23 mouse cellular contexts compared by ENCODE assay signal in genomic region chr1:21650820-21651219, GRCm38 (mm10).
A peak's percentile ranks its signal among the peaks of the same experiment; 100 is the strongest.
DNase-seq lines count a peak whose midpoint lies in the region; ATAC-seq and TF ChIP-seq lines count a peak whose summit lies in the region.
"Had no signal": no experiment of that assay in that cellular context is flagged by ENCODE, and none has a peak within 500 bp of the region (broad histone marks: within the 10 kb centered on the region; RNA-seq: fewer than 3 reads in every experiment).

No protein-coding gene starts in this region.

- peak; percentile 8 for DNase-seq in lung, embryonic 14.5 days
- DNase-seq in lung, adult 18-20 months: no peak
- DNase-seq in cerebellum, postnatal 36 days: no peak
- no peak for DNase-seq in heart, adult 9 months (ENCODE audit: low spot score in 2 of 2)
- DNase-seq: adrenal gland, postnatal 14 days; B cell, adult 2 months; cerebellum, adult 18-20 months; cerebellum, adult 9-11 months; embryo, embryonic 11 days; gastrocnemius, adult 2 months; gastrocnemius, postnatal 25 days; heart, postnatal 36 days had no signal

- H3K4me1 ChIP-seq in forebrain, embryonic 13.5 days: peaks cover 9% of the 10 kb centered on the region; the same call in 1 of the 2 replicates
- H3K4me1 ChIP-seq in forebrain, embryonic 12.5 days: no peaks in the 10 kb centered on the region
- H3K4me1 ChIP-seq in lung, embryonic 14.5 days (ENCODE audit: insufficient read depth): no peaks in the 10 kb centered on the region
- no peaks in the 10 kb centered on the region; the same call in 1 of the 2 replicates for H3K4me1 ChIP-seq in forebrain, embryonic 16.5 days (replicated peaks; ENCODE audit: control insufficient read depth, insufficient read depth, low read length)
- H3K4me1 ChIP-seq: embryonic facial prominence, embryonic 15.5 days; hindbrain, embryonic 15.5 days had no signal

- 46% methylated on average over 4 of the region's 4 CpGs for WGBS in forebrain, embryonic 13.5 days
- WGBS in forebrain, embryonic 12.5 days: 53% methylated on average over 4 of the region's 4 CpGs
- 34% methylated on average over 4 of the region's 4 CpGs for WGBS in lung, embryonic 14.5 days
- WGBS in forebrain, embryonic 16.5 days: 17% methylated on average over 4 of the region's 4 CpGs

- no peak for TF ChIP-seq CTCF in lung, embryonic 14.5 days (IDR thresholded peaks at IDR 0.05; ENCODE audit: low read depth)

- ATAC-seq in forebrain, embryonic 13.5 days: 0 out of 2 replicates have a peak, but pooled peaks have one; percentile 27
- no peak for ATAC-seq in forebrain, embryonic 12.5 days (ENCODE audit: low FRiP score)
- no peak for ATAC-seq in lung, embryonic 14.5 days (ENCODE audit: insufficient read depth)
- peak; percentile 78 for ATAC-seq in forebrain, embryonic 16.5 days
- ATAC-seq: activated CD4-positive, CD25-positive, alpha-beta regulatory T cell, adult 4 months; CD4-positive, CD25-positive, alpha-beta regulatory T cell, adult 4 months; intestine, postnatal 0 days; Patski had no signal

- no peak overlapping the region for H3K27ac ChIP-seq in forebrain, embryonic 13.5 days
- H3K27ac ChIP-seq in forebrain, embryonic 12.5 days: no peak overlapping the region
- H3K27ac ChIP-seq in lung, embryonic 14.5 days (ENCODE audit: low read depth): no peak overlapping the region
- no peak overlapping the region for H3K27ac ChIP-seq in forebrain, embryonic 16.5 days (ENCODE audit: low read length)
- H3K27ac ChIP-seq: embryonic facial prominence, embryonic 15.5 days; gastrocnemius, adult 2 months; heart, embryonic 13.5 days; hindbrain, embryonic 15.5 days had no signal

- no peak overlapping the region for H3K9ac ChIP-seq in forebrain, embryonic 13.5 days
- no peak overlapping the region for H3K9ac ChIP-seq in forebrain, embryonic 12.5 days
- H3K9ac ChIP-seq in lung, embryonic 14.5 days: no peak overlapping the region
- no peak overlapping the region for H3K9ac ChIP-seq in forebrain, embryonic 16.5 days (replicated peaks; ENCODE audit: low read depth, low read length)
- H3K9ac ChIP-seq: embryonic facial prominence, embryonic 15.5 days; heart, embryonic 13.5 days; hindbrain, embryonic 15.5 days had no signal

- H3K9me3 ChIP-seq in forebrain, embryonic 13.5 days (replicated peaks): no peaks in the 10 kb centered on the region
- H3K9me3 ChIP-seq in forebrain, embryonic 12.5 days: no peaks in the 10 kb centered on the region
- no peaks in the 10 kb centered on the region for H3K9me3 ChIP-seq in lung, embryonic 14.5 days (ENCODE audit: low read depth, low read length)
- no peaks in the 10 kb centered on the region for H3K9me3 ChIP-seq in forebrain, embryonic 16.5 days (ENCODE audit: control insufficient read depth, low read length)
- H3K9me3 ChIP-seq: embryonic facial prominence, embryonic 15.5 days; heart, embryonic 13.5 days; hindbrain, embryonic 15.5 days had no signal

- no peak overlapping the region for H3K4me2 ChIP-seq in forebrain, embryonic 13.5 days
- no peak overlapping the region for H3K4me2 ChIP-seq in forebrain, embryonic 12.5 days
- H3K4me2 ChIP-seq in lung, embryonic 14.5 days: no peak overlapping the region
- no peak overlapping the region for H3K4me2 ChIP-seq in forebrain, embryonic 16.5 days (ENCODE audit: low read length)
- H3K4me2 ChIP-seq: embryonic facial prominence, embryonic 15.5 days; heart, embryonic 13.5 days; hindbrain, embryonic 15.5 days had no signal

- no peaks in the 10 kb centered on the region for H3K36me3 ChIP-seq in forebrain, embryonic 13.5 days (ENCODE audit: poor library complexity, severe bottlenecking)
- H3K36me3 ChIP-seq in forebrain, embryonic 12.5 days (replicated peaks): no peaks in the 10 kb centered on the region
- no peaks in the 10 kb centered on the region for H3K36me3 ChIP-seq in lung, embryonic 14.5 days (ENCODE audit: insufficient read depth)
- no peaks in the 10 kb centered on the region for H3K36me3 ChIP-seq in forebrain, embryonic 16.5 days (ENCODE audit: control insufficient read depth, insufficient read depth)
- H3K36me3 ChIP-seq: embryonic facial prominence, embryonic 15.5 days; heart, embryonic 13.5 days; hindbrain, embryonic 15.5 days had no signal

- no peak overlapping the region for H3K4me3 ChIP-seq in forebrain, embryonic 13.5 days
- H3K4me3 ChIP-seq in forebrain, embryonic 12.5 days (replicated peaks): no peak overlapping the region
- no peak overlapping the region for H3K4me3 ChIP-seq in lung, embryonic 14.5 days (ENCODE audit: low read depth, low read length)
- H3K4me3 ChIP-seq in forebrain, embryonic 16.5 days (replicated peaks; ENCODE audit: low read length): no peak overlapping the region
- H3K4me3 ChIP-seq: embryonic facial prominence, embryonic 15.5 days; erythroblast, embryonic 14.5 days; gastrocnemius, adult 2 months; heart, embryonic 13.5 days; hindbrain, embryonic 15.5 days had no signal

- H3K27me3 ChIP-seq in forebrain, embryonic 13.5 days: no peaks in the 10 kb centered on the region
- no peaks in the 10 kb centered on the region for H3K27me3 ChIP-seq in forebrain, embryonic 12.5 days
- H3K27me3 ChIP-seq in lung, embryonic 14.5 days (ENCODE audit: insufficient read depth, low read length): no peaks in the 10 kb centered on the region
- no peaks in the 10 kb centered on the region for H3K27me3 ChIP-seq in forebrain, embryonic 16.5 days (replicated peaks; ENCODE audit: control insufficient read depth, insufficient read depth, low read length)
- H3K27me3 ChIP-seq: embryonic facial prominence, embryonic 15.5 days; heart, embryonic 13.5 days; hindbrain, embryonic 15.5 days; Patski had no signal

Comparison
In these comparisons a context has a peak if more than half of its experiments do, and no peak if none do; other contexts are left out.
1. ATAC-seq: peak in forebrain, embryonic 13.5 days (single experiment) and forebrain, embryonic 16.5 days (single experiment); none in forebrain, embryonic 12.5 days (single experiment) and lung, embryonic 14.5 days (single experiment).